8 mouse cellular contexts compared by ENCODE assay signal in genomic region chr5:125476799-125477198, GRCm38 (mm10). TPM values are rescaled to one million over a fixed set of nuclear protein-coding genes. Genes with fewer than 3 reads are reported as not detected.
A peak's percentile ranks its signal among the peaks of the same experiment; 100 is the strongest.
DNase-seq lines count a peak whose midpoint lies in the region; ATAC-seq and TF ChIP-seq lines count a peak whose summit lies in the region.

No protein-coding gene starts in this region.

- peaks cover 12% of the 10 kb centered on the region; the same call in 1 of the 2 replicates for H3K4me1 ChIP-seq in heart, embryonic 11.5 days (ENCODE audit: control insufficient read depth, insufficient read depth, low read length)
- H3K4me1 ChIP-seq in G1E (ENCODE audit: insufficient read depth, low read depth, low read length) = peaks cover 36% of the 10 kb centered on the region
- peaks cover 25% of the 10 kb centered on the region for H3K4me1 ChIP-seq in forebrain, embryonic 15.5 days
- H3K4me1 ChIP-seq in liver, embryonic 16.5 days (ENCODE audit: control insufficient read depth, low read depth, low read length) = peaks cover 21% of the 10 kb centered on the region

- peak overlapping the region; percentile 85 for H3K4me3 ChIP-seq in heart, embryonic 11.5 days (ENCODE audit: low read depth, low read length)
- H3K4me3 ChIP-seq in G1E (ENCODE audit: low read depth, low read length) = peak overlapping the region; percentile 87
- peak overlapping the region; percentile 98 for H3K4me3 ChIP-seq in forebrain, embryonic 15.5 days
- peak overlapping the region; percentile 82 for H3K4me3 ChIP-seq in liver, embryonic 16.5 days (ENCODE audit: low read depth, low read length)

- no peak for TF ChIP-seq CTCF in G1E (IDR thresholded peaks at IDR 0.05; ENCODE audit: low read depth, low read length)

- DNase-seq in heart, postnatal 36 days = no peak
- no peak for DNase-seq in G1E (ENCODE audit: low spot score)
- no peak for DNase-seq in urinary bladder, adult 2 months (ENCODE audit: low spot score)
- DNase-seq in adrenal gland, postnatal 36 days = no peak
- no peak for DNase-seq in left cerebral cortex, adult 11 months (ENCODE audit: low spot score)

- peak overlapping the region; percentile 78; the same call in 1 of the 2 replicates for H3K9ac ChIP-seq in heart, embryonic 11.5 days (ENCODE audit: low read depth, low read length)
- H3K9ac ChIP-seq in forebrain, embryonic 15.5 days (replicated peaks) = peak overlapping the region; percentile 86
- H3K9ac ChIP-seq in liver, embryonic 16.5 days (ENCODE audit: low read depth, low read length) = peak overlapping the region; percentile 88; the same call in 1 of the 2 replicates

- no peak overlapping the region for H3K27ac ChIP-seq in heart, embryonic 11.5 days (ENCODE audit: low read depth, low read length)
- peak overlapping the region; percentile 89 for H3K27ac ChIP-seq in forebrain, embryonic 15.5 days (replicated peaks)
- no peak overlapping the region for H3K27ac ChIP-seq in liver, embryonic 16.5 days (ENCODE audit: low read length)

- 63% methylated on average over 7 of the region's 7 CpGs for WGBS in heart, embryonic 11.5 days (ENCODE audit: insufficient replicate concordance)
- 59% methylated on average over 7 of the region's 7 CpGs for WGBS in forebrain, embryonic 15.5 days
- 58% methylated on average over 7 of the region's 7 CpGs for WGBS in liver, embryonic 16.5 days (ENCODE audit: insufficient replicate concordance)

- no peaks in the 10 kb centered on the region for H3K9me3 ChIP-seq in heart, embryonic 11.5 days (replicated peaks; ENCODE audit: control insufficient read depth, low read length)
- H3K9me3 ChIP-seq in G1E (replicated peaks) = no peaks in the 10 kb centered on the region
- H3K9me3 ChIP-seq in forebrain, embryonic 15.5 days = no peaks in the 10 kb centered on the region
- no peaks in the 10 kb centered on the region for H3K9me3 ChIP-seq in liver, embryonic 16.5 days (replicated peaks; ENCODE audit: control insufficient read depth, low read length)

- H3K4me2 ChIP-seq in heart, embryonic 11.5 days = peak overlapping the region; percentile 96
- H3K4me2 ChIP-seq in forebrain, embryonic 15.5 days (replicated peaks) = peak overlapping the region; percentile 86
- H3K4me2 ChIP-seq in liver, embryonic 16.5 days (ENCODE audit: low read depth, low read length) = peak overlapping the region; percentile 98

- ATAC-seq in heart, embryonic 11.5 days (replicated peaks; ENCODE audit: insufficient number of reproducible peaks, low FRiP score, low TSS enrichment) = no peak
- no peak for ATAC-seq in G1E (ENCODE audit: extremely low read depth, insufficient number of reproducible peaks, low FRiP score, poor library complexity, severe bottlenecking)
- ATAC-seq in forebrain, embryonic 15.5 days (replicated peaks) = no peak
- ATAC-seq in liver, embryonic 16.5 days (ENCODE audit: low read depth) = no peak

- no peaks in the 10 kb centered on the region for H3K27me3 ChIP-seq in heart, embryonic 11.5 days (ENCODE audit: control insufficient read depth, insufficient read depth, low read length)
- no peaks in the 10 kb centered on the region for H3K27me3 ChIP-seq in G1E (ENCODE audit: insufficient read depth, low read length)
- H3K27me3 ChIP-seq in forebrain, embryonic 15.5 days = no peaks in the 10 kb centered on the region
- H3K27me3 ChIP-seq in liver, embryonic 16.5 days (ENCODE audit: control insufficient read depth, insufficient read depth, low read depth, low read length) = no peaks in the 10 kb centered on the region

- no peaks in the 10 kb centered on the region for H3K36me3 ChIP-seq in heart, embryonic 11.5 days (ENCODE audit: control insufficient read depth, insufficient read depth, low read length)
- H3K36me3 ChIP-seq in G1E (replicated peaks) = peaks cover 44% of the 10 kb centered on the region
- no peaks in the 10 kb centered on the region for H3K36me3 ChIP-seq in forebrain, embryonic 15.5 days
- no peaks in the 10 kb centered on the region for H3K36me3 ChIP-seq in liver, embryonic 16.5 days (ENCODE audit: control insufficient read depth, insufficient read depth)

- intact Hi-C loops in heart, postnatal 36 days (cut with DNase I) = no loop called here

RNA-seq across cellular contexts. Expression of gene Aacs, which starts 1.2 kb away (rescaled TPM):
- polyA plus RNA-seq in heart, embryonic 11.5 days (2014; fragmentation: Nextera tagmentation; extraction: Ambion mirVana) = 14.2 and 15.5 TPM in 2 replicates
- total RNA-seq in heart, postnatal 36 days (2021) = 1 to 10 TPM; 3.6 to 4.1 TPM
- total RNA-seq in G1E (2014; fragmentation: Nextera tagmentation) = 3.3 and 4.4 TPM in 2 replicates
- 15.3 and 15.7 TPM in 2 replicates for total RNA-seq in G1E (2017)
- 27.1 and 28.3 TPM in 2 replicates for polyA plus RNA-seq in G1E (2012)
- 81.1 and 82.4 TPM in 2 replicates for polyA plus RNA-seq in forebrain, embryonic 15.5 days (2015; fragmentation: Nextera tagmentation; extraction: Ambion mirVana)
- polyA plus RNA-seq in liver, embryonic 16.5 days (2015; fragmentation: Nextera tagmentation; extraction: Ambion mirVana) = 16.6 and 20.6 TPM in 2 replicates
- polyA plus RNA-seq in urinary bladder, adult 2 months (2012; rRNA removed) = 27.3 and 40.5 TPM in 2 replicates
- 100 to 1,000 TPM in 1 of 2 experiments, 10 to 100 TPM in 1; 96.1 to 101 TPM for total RNA-seq in adrenal gland, postnatal 36 days (2021)

RNA-seq across cellular contexts. Expression of gene Bri3bp, which starts 35.4 kb away (rescaled TPM):
- polyA plus RNA-seq in heart, embryonic 11.5 days (2014; fragmentation: Nextera tagmentation; extraction: Ambion mirVana) = 30.8 and 32.7 TPM in 2 replicates
- total RNA-seq in heart, postnatal 36 days (2021) = 10 to 100 TPM; 45.4 to 54.6 TPM
- total RNA-seq in G1E (2014; fragmentation: Nextera tagmentation) = 76.6 and 83.4 TPM in 2 replicates
- total RNA-seq in G1E (2017) = 13.5 and 14.6 TPM in 2 replicates
- polyA plus RNA-seq in G1E (2012) = 50.1 and 51.7 TPM in 2 replicates
- 35.9 and 38.0 TPM in 2 replicates for polyA plus RNA-seq in forebrain, embryonic 15.5 days (2015; fragmentation: Nextera tagmentation; extraction: Ambion mirVana)
- 18.4 and 20.3 TPM in 2 replicates for polyA plus RNA-seq in liver, embryonic 16.5 days (2015; fragmentation: Nextera tagmentation; extraction: Ambion mirVana)
- polyA plus RNA-seq in urinary bladder, adult 2 months (2012; rRNA removed) = 3.5 and 7.5 TPM in 2 replicates
- 10 to 100 TPM; 25.6 to 39.0 TPM for total RNA-seq in adrenal gland, postnatal 36 days (2021)

RNA-seq across cellular contexts. Expression of gene Dhx37, which starts 42.9 kb away (rescaled TPM):
- polyA plus RNA-seq in heart, embryonic 11.5 days (2014; fragmentation: Nextera tagmentation; extraction: Ambion mirVana) = 9.9 and 10.6 TPM in 2 replicates
- 10 to 100 TPM; 11.4 to 11.7 TPM for total RNA-seq in heart, postnatal 36 days (2021)
- total RNA-seq in G1E (2014; fragmentation: Nextera tagmentation) (29.0 and 30.3 TPM in 2 replicates), G1E (2017) (32.2 and 36.5 TPM in 2 replicates)
- 112 and 117 TPM in 2 replicates for polyA plus RNA-seq in G1E (2012)
- polyA plus RNA-seq in forebrain, embryonic 15.5 days (2015; fragmentation: Nextera tagmentation; extraction: Ambion mirVana) = 11.3 and 13.4 TPM in 2 replicates
- 4.0 and 4.2 TPM in 2 replicates for polyA plus RNA-seq in liver, embryonic 16.5 days (2015; fragmentation: Nextera tagmentation; extraction: Ambion mirVana)
- polyA plus RNA-seq in urinary bladder, adult 2 months (2012; rRNA removed) = 15.7 and 16.8 TPM in 2 replicates
- total RNA-seq in adrenal gland, postnatal 36 days (2021) = 10 to 100 TPM; 16.3 to 21.9 TPM

RNA-seq across cellular contexts. Expression of gene Tmem132b, which starts 54.8 kb away (rescaled TPM):
- polyA plus RNA-seq in heart, embryonic 11.5 days (2014; fragmentation: Nextera tagmentation; extraction: Ambion mirVana) = 0.03 TPM in 2 replicates
- total RNA-seq in heart, postnatal 36 days (2021) = not detected
- total RNA-seq in G1E (2014; fragmentation: Nextera tagmentation) = 0.19 TPM in 1 of 2 replicates, not detected in the other
- total RNA-seq in G1E (2017) = 0.11 TPM in 1 of 2 replicates, not detected in the other
- not detected in 2 replicates for polyA plus RNA-seq in G1E (2012)
- 8.2 and 8.3 TPM in 2 replicates for polyA plus RNA-seq in forebrain, embryonic 15.5 days (2015; fragmentation: Nextera tagmentation; extraction: Ambion mirVana)
- polyA plus RNA-seq in liver, embryonic 16.5 days (2015; fragmentation: Nextera tagmentation; extraction: Ambion mirVana) = not detected in 2 replicates
- polyA plus RNA-seq in urinary bladder, adult 2 months (2012; rRNA removed) = 0.03 and 0.04 TPM in 2 replicates
- total RNA-seq in adrenal gland, postnatal 36 days (2021) = under 1 TPM; 0.76 to 0.95 TPM
